Mouse (Mus musculus) embryonic facial prominence, embryonic 13.5 days (tissue): ENCODE data around the gene Pnkp. TPM values are rescaled to one million over a fixed set of nuclear protein-coding genes. Genes with fewer than 3 reads are reported as not detected.

Experiments used
- ATAC-seq: fragments of 200-750 bp; cut with Nextera tagmentation; 2 replicates; pipeline ENCODE4 v1.8.0; 2017; ENCODE audit warnings: low read depth; ENCODE audit not compliant: insufficient number of reproducible peaks, insufficient read depth, low FRiP score, low TSS enrichment
- H3K27ac ChIP-seq: fragments of 300-500 bp; sonication (generic); 2 replicates; pipeline ENCODE4 v1.5.1; 2015; ENCODE audit warnings: moderate library complexity, mild to moderate bottlenecking, inconsistent platforms
- H3K27me3 ChIP-seq: fragments of 300-500 bp; sonication (generic); 2 replicates; pipeline ENCODE4 v1.6.1; 2015; ENCODE audit warnings: mild to moderate bottlenecking, inconsistent platforms
- H3K36me3 ChIP-seq: fragments of 300-500 bp; sonication (generic); 2 replicates; pipeline ENCODE4 v1.6.1; 2015; ENCODE audit warnings: mild to moderate bottlenecking, inconsistent platforms
- H3K4me1 ChIP-seq: fragments of 300-500 bp; sonication (generic); 2 replicates; pipeline ENCODE4 v1.6.1; 2015; ENCODE audit warnings: inconsistent platforms
- H3K4me2 ChIP-seq: fragments of 300-500 bp; sonication (generic); 2 replicates; pipeline ENCODE4 v1.6.1; 2015; ENCODE audit warnings: moderate library complexity, mild to moderate bottlenecking, inconsistent platforms
- H3K4me3 ChIP-seq: fragments of 300-500 bp; sonication (generic); 2 replicates; pipeline ENCODE4 v1.5.1; 2015; ENCODE audit warnings: mild to moderate bottlenecking, inconsistent platforms
- H3K9ac ChIP-seq: fragments of 300-500 bp; sonication (generic); 2 replicates; pipeline ENCODE4 v1.6.1; 2015; ENCODE audit warnings: mild to moderate bottlenecking, inconsistent platforms
- H3K9me3 ChIP-seq: fragments of 300-500 bp; sonication (generic); 2 replicates; pipeline ENCODE4 v1.6.1; 2016; ENCODE audit warnings: inconsistent platforms
- WGBS: fragments of 180-500 bp; shearing (Covaris S2); methylation state at CpG from one replicate; pipeline ENCODE4 v1.1.7; 2015; ENCODE audit warnings: mixed read lengths; 5-methylcytosine and 5-hydroxymethylcytosine counted together
- polyA plus RNA-seq: library from polyadenylated mRNA; unstranded; fragments of >200 nt; fragmentation: Nextera tagmentation; extraction: Ambion mirVana; gene quantifications from 2 replicates; pipeline ENCODE4 v1.2.1, GENCODE M21; 2015

Gene Pnkp
- polyA plus RNA-seq, 1 experiment from 2014 or later = 30.0 TPM

DNA sequence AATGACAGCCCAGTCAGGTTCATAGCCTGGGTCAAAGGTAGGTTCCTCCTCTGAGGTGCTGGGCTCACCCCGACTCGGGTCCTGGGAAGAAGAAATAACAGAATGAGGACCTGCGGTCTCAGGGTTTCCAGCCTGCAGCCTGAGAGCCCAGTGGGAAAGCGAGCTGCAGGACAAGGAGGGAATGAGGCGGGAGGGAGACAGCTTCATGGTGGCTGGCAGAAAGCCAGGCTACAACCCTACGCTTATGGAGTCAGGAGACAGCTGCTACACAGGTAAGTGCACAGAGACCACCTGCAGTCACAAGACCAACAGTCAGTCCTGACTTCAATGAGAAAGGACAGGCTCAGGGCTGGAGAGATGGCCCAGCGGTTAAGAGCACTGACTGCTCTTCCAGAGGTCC, 10.1 kb upstream of the Pnkp start:
- Histone ChIP-seq H3K36me3 (peaks cover 55% of the 10 kb centered on the region), H3K9ac (0 out of 2 replicates have a peak overlapping the region, but pooled peaks have one; percentile 16), H3K4me3 (no peak overlapping the region), H3K4me1 (peaks cover 24% of the 10 kb centered on the region), H3K4me2 (no peak overlapping the region), H3K27me3 (no peaks in the 10 kb centered on the region), H3K9me3 (no peaks in the 10 kb centered on the region), H3K27ac (no peak overlapping the region)
- no peak for ATAC-seq
- 92% methylated on average over 7 of the region's 7 CpGs for WGBS

DNA sequence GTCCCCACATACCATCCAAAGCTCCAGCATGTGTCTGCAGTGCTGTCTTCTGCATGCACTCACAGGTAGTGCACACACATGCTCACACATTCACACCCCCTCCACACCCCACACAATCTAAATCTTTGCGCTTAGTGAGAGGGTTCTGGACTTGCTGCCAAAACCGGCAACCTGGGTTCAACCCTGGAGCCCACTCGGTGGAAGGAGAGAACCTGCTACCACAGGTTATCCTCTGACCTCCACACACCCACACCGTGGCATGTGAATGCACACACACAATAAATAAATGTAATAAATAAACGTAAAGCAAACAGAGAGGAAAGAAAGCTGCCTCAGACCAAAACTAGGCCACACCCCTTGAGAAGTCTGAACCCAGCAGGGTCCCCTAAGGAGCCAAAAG, 9.2 kb upstream of the Pnkp start:
- Histone ChIP-seq H3K9me3 (no peaks in the 10 kb centered on the region), H3K27ac (peak overlapping the region; percentile 97; the same call in 1 of the 2 replicates), H3K4me3 (peak overlapping the region; percentile 75), H3K36me3 (peaks cover 50% of the 10 kb centered on the region), H3K4me1 (peaks cover 30% of the 10 kb centered on the region), H3K4me2 (peak overlapping the region; percentile 91), H3K9ac (peak overlapping the region; percentile 70), H3K27me3 (no peaks in the 10 kb centered on the region)
- WGBS = 80% methylated on average over 5 of the region's 5 CpGs
- ATAC-seq = no peak

DNA sequence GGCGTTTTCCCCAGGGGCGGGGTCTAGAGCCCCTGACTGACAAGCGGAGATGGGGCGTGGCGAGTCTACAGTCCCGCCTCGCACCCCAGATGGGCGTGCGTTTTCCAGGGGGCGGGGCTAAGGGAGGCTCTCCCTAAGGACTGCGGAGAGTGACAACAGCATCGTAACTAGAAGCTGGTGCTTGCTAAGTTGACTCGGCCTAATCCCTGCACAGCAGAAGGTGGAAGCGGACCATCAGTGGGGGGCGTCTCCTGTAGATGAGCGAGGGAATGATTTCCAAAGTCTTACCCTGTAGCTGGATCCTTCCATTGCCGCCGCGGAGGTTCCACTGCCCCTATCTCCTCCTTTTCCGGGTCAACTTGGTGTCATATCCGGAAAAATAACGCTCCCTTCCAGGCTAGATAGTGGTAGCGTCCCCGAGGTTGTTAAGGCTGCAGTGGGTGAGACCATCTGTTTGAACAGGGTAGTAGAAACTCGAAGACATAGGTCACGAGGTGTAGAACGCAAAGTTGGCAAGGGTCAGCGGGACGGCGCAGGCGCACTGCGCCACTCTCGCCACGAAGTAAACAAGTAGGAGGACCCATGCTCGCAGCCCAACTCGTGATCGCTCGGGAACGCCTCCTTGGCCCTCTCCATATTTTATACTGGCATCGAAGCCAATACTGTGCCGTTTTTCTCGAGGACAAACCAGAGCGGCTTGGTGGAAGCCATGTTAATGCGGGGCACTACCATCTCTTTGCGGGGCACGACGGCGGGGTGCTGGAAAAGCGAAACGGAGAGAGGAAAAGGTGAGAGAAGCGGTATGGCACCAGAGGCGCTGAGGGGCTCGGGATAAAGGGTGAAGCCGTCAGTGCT, 8.2 kb upstream of the Pnkp start, which contains the start of the genes Akt1s1 and Tbc1d17:
Gene Akt1s1 (plus strand): TSS at position 431 of the 855 bp plus-strand sequence.
Gene Tbc1d17 (minus strand): TSS at position 519 of the 855 bp plus-strand sequence.
- no peaks in the 10 kb centered on the region for H3K9me3 ChIP-seq
- WGBS = under 1% methylated on average over 54 of the region's 54 CpGs
- peaks cover 40% of the 10 kb centered on the region for H3K4me1 ChIP-seq
- peak within 1 kb of the TSS; percentile 97 for H3K27ac ChIP-seq
- H3K9ac ChIP-seq = peak within 1 kb of the TSS; percentile 83
- peak within 1 kb of the TSS; percentile 75 for H3K4me3 ChIP-seq
- peak; percentile 84 for ATAC-seq
- no peaks in the 10 kb centered on the region for H3K27me3 ChIP-seq
- peak within 1 kb of the TSS; percentile 91 for H3K4me2 ChIP-seq
- peaks cover 43% of the 10 kb centered on the region for H3K36me3 ChIP-seq

DNA sequence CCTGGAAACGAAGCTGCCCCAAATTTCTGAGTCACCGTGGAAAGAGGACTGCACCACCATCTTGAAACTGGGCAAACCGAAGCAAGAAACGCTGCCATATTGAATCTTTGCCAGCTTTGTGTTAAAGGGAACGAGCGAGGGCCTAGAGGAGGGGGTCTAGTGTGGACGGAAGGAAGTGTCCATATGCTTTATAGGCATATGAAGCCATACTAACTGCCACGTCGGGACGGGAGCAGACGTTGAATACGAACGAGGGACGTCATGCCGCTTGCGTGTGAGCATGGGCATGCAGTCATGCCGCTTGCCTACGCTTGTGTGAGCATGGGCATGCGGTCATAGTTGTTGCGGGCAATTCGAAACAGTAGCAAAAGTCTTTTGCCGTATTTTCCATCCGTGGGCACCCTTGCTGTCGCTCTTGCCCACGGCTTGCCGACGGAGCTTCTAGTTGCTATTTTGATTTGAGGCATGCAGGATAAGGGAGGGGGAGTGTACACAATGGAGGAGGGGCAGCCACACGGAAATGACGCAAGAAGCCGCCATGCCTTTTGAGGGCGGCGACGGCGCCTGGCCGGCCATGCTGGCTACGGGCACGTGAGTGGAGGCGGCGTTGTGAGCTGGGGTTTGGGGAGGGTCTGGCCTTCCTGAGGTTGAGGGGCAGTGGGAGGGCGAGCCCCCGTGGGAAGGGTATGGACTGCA, 7.4 kb upstream of the Pnkp start:
- peaks cover 35% of the 10 kb centered on the region for H3K36me3 ChIP-seq
- H3K9me3 ChIP-seq = no peaks in the 10 kb centered on the region
- H3K4me3 ChIP-seq = peak overlapping the region; percentile 75
- H3K27ac ChIP-seq = peak overlapping the region; percentile 97
- H3K27me3 ChIP-seq = no peaks in the 10 kb centered on the region
- peak overlapping the region; percentile 83 for H3K9ac ChIP-seq
- under 1% methylated on average over 41 of the region's 41 CpGs for WGBS
- H3K4me1 ChIP-seq = peaks cover 48% of the 10 kb centered on the region
- peak; percentile 71 for ATAC-seq
- peak overlapping the region; percentile 91 for H3K4me2 ChIP-seq

DNA sequence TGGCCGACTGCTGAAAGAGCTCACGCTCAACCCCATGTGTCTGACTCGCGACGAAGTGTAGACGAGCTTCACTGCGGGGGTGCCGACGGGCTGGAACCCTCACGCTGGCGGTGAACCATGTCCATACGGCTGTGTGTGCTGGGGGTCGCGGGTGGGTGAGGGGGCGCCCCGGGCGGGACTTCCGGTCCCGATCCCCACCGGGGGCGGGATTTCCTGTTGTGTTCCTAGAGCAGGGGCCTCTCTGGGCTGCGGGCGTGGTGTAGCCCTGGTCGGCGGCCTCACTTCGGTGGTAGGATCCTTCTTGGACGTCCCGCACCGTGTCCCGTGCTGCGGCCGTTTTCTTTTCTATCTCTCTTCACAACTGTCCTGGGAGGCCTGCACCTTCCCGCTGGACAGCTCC, 6.8 kb upstream of the Pnkp start:
- under 1% methylated on average over 33 of the region's 33 CpGs for WGBS

DNA sequence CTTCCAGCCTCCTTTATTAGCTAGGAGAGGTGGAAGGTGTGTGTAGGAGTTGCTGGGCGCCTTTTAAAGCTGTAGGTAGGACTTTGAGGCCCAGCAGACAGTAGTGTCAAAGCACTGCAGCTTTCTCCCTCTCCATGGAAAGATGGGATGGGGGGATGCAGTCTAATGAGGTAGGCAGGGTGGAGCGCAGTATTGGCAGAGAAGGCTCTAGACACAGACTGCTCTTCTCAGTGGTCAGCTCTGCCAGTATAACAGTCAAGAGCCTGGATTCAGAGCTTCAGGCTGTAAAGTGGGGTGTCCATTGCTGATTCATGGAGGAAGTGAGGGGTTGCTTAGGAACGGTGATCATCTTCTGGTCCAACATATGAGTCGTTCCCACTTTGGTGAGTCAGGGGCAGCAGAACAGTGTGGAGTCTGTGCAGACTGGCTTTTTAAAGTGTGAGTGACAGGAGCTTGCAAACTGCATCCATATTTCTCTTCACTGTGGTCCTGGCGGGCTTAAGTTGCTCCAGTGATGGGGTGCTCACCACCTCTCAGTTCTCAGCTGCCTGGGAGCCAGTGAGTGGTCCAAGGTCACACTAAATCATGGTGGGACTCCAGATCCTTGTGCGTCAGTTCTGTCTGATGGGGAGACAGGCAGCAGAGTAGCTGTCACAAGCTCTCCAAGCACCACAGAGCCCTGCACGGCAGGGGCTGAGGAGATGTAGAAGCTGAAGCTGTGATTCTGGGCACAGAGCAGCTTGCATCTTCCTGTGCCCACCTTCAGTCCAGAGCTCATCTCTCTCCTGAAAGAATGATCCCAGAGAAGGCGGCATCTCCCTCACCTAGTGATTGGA, 5.9 kb upstream of the Pnkp start:
- no peaks in the 10 kb centered on the region for H3K9me3 ChIP-seq
- WGBS = 81% methylated on average over 8 of the region's 8 CpGs
- H3K27me3 ChIP-seq = no peaks in the 10 kb centered on the region
- peak overlapping the region; percentile 97 for H3K27ac ChIP-seq
- peak overlapping the region; percentile 83 for H3K9ac ChIP-seq
- ATAC-seq = no peak
- peak overlapping the region; percentile 91 for H3K4me2 ChIP-seq
- H3K4me3 ChIP-seq = peak overlapping the region; percentile 75
- peaks cover 59% of the 10 kb centered on the region for H3K4me1 ChIP-seq
- peaks cover 21% of the 10 kb centered on the region for H3K36me3 ChIP-seq

More for the DNA sequence above, 6.8 kb upstream of the Pnkp start:
- peaks cover 29% of the 10 kb centered on the region for H3K36me3 ChIP-seq
- H3K9me3 ChIP-seq = no peaks in the 10 kb centered on the region
- H3K9ac ChIP-seq = peak overlapping the region; percentile 83
- H3K4me1 ChIP-seq = peaks cover 53% of the 10 kb centered on the region
- peak overlapping the region; percentile 91 for H3K4me2 ChIP-seq
- H3K27ac ChIP-seq = peak overlapping the region; percentile 97
- H3K4me3 ChIP-seq = peak overlapping the region; percentile 75
- ATAC-seq = peak; percentile 43
- H3K27me3 ChIP-seq = no peaks in the 10 kb centered on the region

DNA sequence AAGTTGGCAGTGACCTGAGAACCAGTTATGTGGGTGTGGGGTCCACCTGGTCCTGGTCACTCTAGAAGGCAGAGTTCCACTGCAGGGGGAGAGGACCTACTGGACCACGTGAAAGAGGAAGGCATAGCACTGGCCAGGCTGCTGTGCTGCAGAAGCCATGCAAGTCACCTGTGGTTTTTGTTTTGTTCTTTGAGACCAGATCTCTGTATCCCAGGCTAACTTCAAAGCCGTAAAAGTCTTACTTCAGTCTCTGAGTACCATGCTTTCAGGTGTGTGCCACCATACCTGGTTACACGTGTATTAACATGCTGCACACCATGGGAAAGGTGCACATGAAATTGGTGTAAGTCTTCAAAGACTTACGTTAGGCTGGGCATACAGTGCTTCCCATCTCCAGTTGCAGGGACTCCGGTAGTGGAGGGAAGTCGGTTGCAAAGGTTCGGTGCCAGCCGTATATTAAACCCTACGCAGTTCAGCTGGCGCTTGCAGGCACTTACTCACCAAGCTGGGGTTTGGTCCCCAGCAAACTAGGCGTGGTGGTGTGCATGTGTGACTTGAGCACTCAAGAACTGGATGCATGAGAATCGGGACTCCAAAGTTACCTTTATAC, 5.2 kb upstream of the Pnkp start:
- no peaks in the 10 kb centered on the region for H3K27me3 ChIP-seq
- no peak for ATAC-seq
- peak overlapping the region; percentile 83; the same call in 1 of the 2 replicates for H3K9ac ChIP-seq
- WGBS = 88% methylated on average over 12 of the region's 12 CpGs
- H3K4me1 ChIP-seq = peaks cover 65% of the 10 kb centered on the region
- peak overlapping the region; percentile 91; the same call in 1 of the 2 replicates for H3K4me2 ChIP-seq
- no peak overlapping the region for H3K27ac ChIP-seq
- H3K36me3 ChIP-seq = peaks cover 14% of the 10 kb centered on the region
- H3K4me3 ChIP-seq = no peak overlapping the region
- H3K9me3 ChIP-seq = no peaks in the 10 kb centered on the region

DNA sequence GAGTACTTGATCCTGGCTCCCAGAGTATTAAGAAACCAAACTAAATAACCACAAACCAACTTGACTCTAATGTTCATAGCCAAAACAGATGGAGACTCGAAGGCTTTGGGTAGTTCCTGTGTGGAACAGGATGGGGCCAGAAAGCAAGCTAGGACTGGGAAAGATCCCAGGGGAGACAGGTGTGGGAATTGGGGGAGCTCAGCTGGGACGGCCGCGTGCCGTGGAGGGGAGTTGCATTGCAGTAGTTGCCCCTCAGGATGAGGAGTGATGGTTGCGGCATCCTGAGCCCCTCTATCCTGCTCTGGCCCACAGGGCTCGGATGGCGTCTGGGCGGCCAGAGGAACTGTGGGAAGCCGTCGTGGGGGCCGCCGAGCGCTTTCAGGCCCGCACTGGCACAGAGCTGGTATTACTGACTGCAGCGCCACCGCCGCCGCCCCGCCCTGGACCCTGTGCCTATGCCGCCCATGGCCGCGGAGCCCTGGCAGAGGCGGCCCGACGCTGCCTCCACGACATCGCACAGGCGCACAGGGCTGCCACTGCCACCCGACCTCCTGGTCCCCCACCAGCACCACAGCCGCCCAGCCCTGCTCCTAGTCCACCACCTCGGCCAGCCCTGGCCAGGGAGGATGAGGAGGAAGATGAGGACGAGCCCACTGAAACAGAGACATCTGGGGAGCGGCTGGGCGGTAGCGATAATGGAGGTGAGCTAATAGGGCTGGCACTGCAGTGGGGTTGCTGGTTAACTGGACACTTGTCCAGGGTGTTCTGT, 4.5 kb upstream of the Pnkp start:
- Histone ChIP-seq H3K9ac (0 out of 2 replicates have a peak overlapping the region, but pooled peaks have one; percentile 28), H3K36me3 (peaks cover 12% of the 10 kb centered on the region), H3K9me3 (no peaks in the 10 kb centered on the region), H3K27me3 (no peaks in the 10 kb centered on the region), H3K27ac (no peak overlapping the region), H3K4me2 (no peak overlapping the region), H3K4me3 (no peak overlapping the region; the same call in 1 of the 2 replicates), H3K4me1 (peaks cover 64% of the 10 kb centered on the region)
- no peak for ATAC-seq
- 90% methylated on average over 36 of the region's 36 CpGs for WGBS

DNA sequence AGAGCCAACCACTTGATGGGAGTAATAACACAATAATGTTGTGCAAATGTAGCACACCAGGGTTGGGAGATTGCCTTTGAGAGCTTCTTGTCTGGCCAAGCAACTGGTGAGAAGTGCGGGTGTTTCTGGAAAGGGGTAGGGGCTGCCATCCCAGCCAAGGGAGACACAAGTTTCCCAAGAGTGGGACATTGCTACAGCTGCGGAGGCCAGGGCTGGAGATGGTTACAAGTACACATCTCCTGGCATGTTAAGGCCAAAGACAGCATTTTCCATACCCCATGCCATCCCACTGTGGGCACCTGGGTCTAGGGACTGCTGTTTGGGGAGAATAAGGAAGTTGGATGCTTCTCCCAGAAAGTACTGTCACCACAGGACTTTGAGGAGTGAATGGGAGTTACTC, 3.9 kb upstream of the Pnkp start:
- Histone ChIP-seq H3K9ac (0 out of 2 replicates have a peak overlapping the region, but pooled peaks have one; percentile 69), H3K36me3 (peaks cover 12% of the 10 kb centered on the region), H3K27me3 (no peaks in the 10 kb centered on the region), H3K4me3 (no peak overlapping the region), H3K4me1 (peaks cover 64% of the 10 kb centered on the region), H3K9me3 (no peaks in the 10 kb centered on the region), H3K4me2 (no peak overlapping the region), H3K27ac (no peak overlapping the region)
- 92% methylated on average over 2 of the region's 2 CpGs for WGBS
- no peak for ATAC-seq
